Mouse (Mus musculus) C2C12 (cell line): ENCODE results near the gene Lpin2.

ENCODE experiments used
- CEBPB ChIP-seq: IDR thresholded peaks from one replicate; pipeline ENCODE4 v1.6.1; 2011; ENCODE audit warnings: low read depth, mild to moderate bottlenecking, control low read depth, moderate library complexity
- CTCF ChIP-seq: IDR thresholded peaks from one replicate; pipeline ENCODE4 v1.5.1; 2011; ENCODE audit not compliant: control insufficient read depth, insufficient read depth, insufficient read length
- FOSL1 ChIP-seq: IDR thresholded peaks from one replicate; pipeline ENCODE4 v1.8.0; 2011; ENCODE audit warnings: mild to moderate bottlenecking, low read length; ENCODE audit not compliant: poor library complexity, insufficient read depth, severe bottlenecking
- MAX ChIP-seq: IDR thresholded peaks from one replicate; pipeline ENCODE4 v1.6.1; 2011; ENCODE audit warnings: mild to moderate bottlenecking, control low read depth
- MYOD1 ChIP-seq: IDR thresholded peaks from one replicate; pipeline ENCODE4 v1.6.1; 2011; ENCODE audit warnings: low read depth; ENCODE audit not compliant: control insufficient read depth, insufficient read length
- MYOG ChIP-seq: IDR thresholded peaks from one replicate; pipeline ENCODE4 v1.6.1; 2011; ENCODE audit not compliant: control insufficient read depth, insufficient read length; ENCODE audit errors: extremely low read depth
- USF1 ChIP-seq: IDR thresholded peaks from one replicate; pipeline ENCODE4 v1.6.1; 2011; ENCODE audit warnings: low read depth, mild to moderate bottlenecking, control low read depth, moderate library complexity

- TF ChIP-seq CTCF (no peak), CEBPB (no peak), MYOD1 (no peak), FOSL1 (no peak), MAX (no peak), MYOG (no peak), USF1 (no peak)
Measured at GRCm38 (mm10) chr17:71259727-71260126, 77.4 kb downstream of the Lpin2 start.
